Mouse (Mus musculus) E14TG2a.4 (cell line): Measurements from ENCODE around the gene Clta.

Source experiments
- CTCF ChIP-seq: conservative IDR thresholded peaks from 2 replicates; pipeline ENCODE4 v1.5.1; 2014; ENCODE audit warnings: low read length
- POU5F1 ChIP-seq: IDR thresholded peaks from 2 replicates; pipeline ENCODE4 v1.6.1; 2014; ENCODE audit warnings: low read length, borderline replicate concordance

GRCm38 (mm10) chr4:43972137-43972591 lies 32.1 kb upstream of the Clta start:
- no peak for TF ChIP-seq CTCF
- TF ChIP-seq POU5F1: no peak
